Comparison of ENCODE assay signal across 10 mouse cellular contexts in the genomic region with DNA sequence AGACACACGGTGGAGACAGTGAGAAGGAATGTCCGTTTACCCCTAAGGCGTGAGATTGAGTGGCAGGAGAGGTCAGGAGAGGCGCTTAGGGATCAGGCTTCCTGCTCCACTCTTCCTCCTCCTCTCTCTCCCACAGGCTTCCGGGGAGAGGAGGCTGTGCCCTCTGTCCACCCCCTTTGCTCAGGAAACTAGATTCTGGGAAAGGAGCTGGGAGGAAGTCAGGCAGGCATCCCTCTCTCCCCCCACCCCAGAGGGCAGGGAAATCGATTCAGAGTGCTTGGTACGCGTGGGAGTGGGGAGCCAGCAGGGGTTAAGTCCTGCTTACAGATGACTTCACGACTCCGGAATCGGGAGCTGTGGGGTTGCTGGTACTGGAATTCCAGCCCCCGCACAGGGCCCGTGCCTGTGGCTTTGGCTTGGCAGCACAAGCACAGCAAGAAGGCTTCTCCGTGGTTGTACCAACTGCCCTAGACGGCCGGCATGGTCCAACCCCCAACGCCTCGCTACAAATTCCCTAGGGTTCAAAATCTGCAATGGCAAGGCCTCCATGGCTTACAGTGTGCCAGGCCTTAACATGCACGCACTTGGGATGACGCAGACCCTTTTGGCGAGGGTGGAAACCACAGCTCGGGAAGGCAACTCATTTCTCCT. TPM values are rescaled to one million over a fixed set of nuclear protein-coding genes. Genes with fewer than 3 reads are reported as not detected.
DNase-seq lines count a peak whose midpoint lies in the region; ATAC-seq and TF ChIP-seq lines count a peak whose summit lies in the region.
"Had no signal": no experiment of that assay in that cellular context is flagged by ENCODE, and none has a peak within 500 bp of the region (broad histone marks: within the 10 kb centered on the region; RNA-seq: fewer than 3 reads in every experiment).

No protein-coding gene starts in this region.

- H3K9me3 ChIP-seq in embryonic facial prominence, embryonic 15.5 days (replicated peaks): no peaks in the 10 kb centered on the region
- no peaks in the 10 kb centered on the region for H3K9me3 ChIP-seq in intestine, postnatal 0 days (ENCODE audit: control insufficient read depth)
- H3K9me3 ChIP-seq in liver, postnatal 0 days (ENCODE audit: low read length): no peaks in the 10 kb centered on the region

- no peaks in the 10 kb centered on the region for H3K27me3 ChIP-seq in embryonic facial prominence, embryonic 15.5 days
- H3K27me3 ChIP-seq in intestine, postnatal 0 days (replicated peaks; ENCODE audit: control insufficient read depth, insufficient read depth, low read length): no peaks in the 10 kb centered on the region
- no peaks in the 10 kb centered on the region for H3K27me3 ChIP-seq in liver, postnatal 0 days (ENCODE audit: insufficient read depth, low read length)

- 0 out of 2 replicates have a peak, but pooled peaks have one; percentile 4 for TF ChIP-seq CTCF in intestine, postnatal 0 days (IDR thresholded peaks at IDR 0.05; ENCODE audit: low read depth)
- no peak for TF ChIP-seq CTCF in liver, postnatal 0 days (IDR thresholded peaks at IDR 0.05; ENCODE audit: low read depth)

- peak overlapping the region; percentile 9 for H3K4me3 ChIP-seq in embryonic facial prominence, embryonic 15.5 days (replicated peaks)
- H3K4me3 ChIP-seq in intestine, postnatal 0 days (ENCODE audit: low read depth, low read length): 0 out of 2 replicates have a peak overlapping the region, but pooled peaks have one; percentile 26
- H3K4me3 ChIP-seq in liver, postnatal 0 days (ENCODE audit: low read depth, low read length): peak overlapping the region; percentile 23; the same call in 1 of the 2 replicates
- H3K4me3 ChIP-seq: erythroblast, embryonic 14.5 days had no signal

- 11% methylated on average over 22 of the region's 22 CpGs for WGBS in embryonic facial prominence, embryonic 15.5 days
- 15% methylated on average over 22 of the region's 22 CpGs for WGBS in intestine, postnatal 0 days
- WGBS in liver, postnatal 0 days (ENCODE audit: insufficient replicate concordance): 26% methylated on average over 22 of the region's 22 CpGs

- H3K9ac ChIP-seq in embryonic facial prominence, embryonic 15.5 days: no peak overlapping the region
- H3K9ac ChIP-seq in intestine, postnatal 0 days (ENCODE audit: low read depth, low read length): peak overlapping the region; percentile 55
- peak overlapping the region; percentile 48 for H3K9ac ChIP-seq in liver, postnatal 0 days (replicated peaks)

- peak overlapping the region; percentile 39 for H3K4me2 ChIP-seq in embryonic facial prominence, embryonic 15.5 days (replicated peaks)
- H3K4me2 ChIP-seq in intestine, postnatal 0 days (replicated peaks; ENCODE audit: low read depth): peak overlapping the region; percentile 60
- H3K4me2 ChIP-seq in liver, postnatal 0 days (ENCODE audit: low read depth, low read length): peak overlapping the region; percentile 63

- peak; percentile 74 for DNase-seq in adrenal gland, postnatal 10 days
- DNase-seq in adrenal gland, adult 18-20 months (ENCODE audit: low spot score in 2 of 2): no peak
- DNase-seq in liver, postnatal 0 days: no peak
- DNase-seq in thymus, postnatal 25 days: no peak
- DNase-seq in right cerebral cortex, postnatal 25 days: no peak

- no peak for TF ChIP-seq EP300 in liver, postnatal 0 days (IDR thresholded peaks at IDR 0.05; ENCODE audit: low read depth)

- H3K27ac ChIP-seq in embryonic facial prominence, embryonic 15.5 days (replicated peaks): peak overlapping the region; percentile 84
- H3K27ac ChIP-seq in intestine, postnatal 0 days (ENCODE audit: low read depth, low read length): peak overlapping the region; percentile 91
- H3K27ac ChIP-seq in liver, postnatal 0 days (ENCODE audit: low read depth): peak overlapping the region; percentile 70

- peaks cover 17% of the 10 kb centered on the region for H3K36me3 ChIP-seq in embryonic facial prominence, embryonic 15.5 days
- H3K36me3 ChIP-seq in intestine, postnatal 0 days (ENCODE audit: control insufficient read depth, insufficient read depth): peaks cover 28% of the 10 kb centered on the region
- peaks cover 27% of the 10 kb centered on the region for H3K36me3 ChIP-seq in liver, postnatal 0 days (replicated peaks; ENCODE audit: insufficient read depth, low read length)

- peak; percentile 61; the same call in 1 of the 2 replicates for ATAC-seq in embryonic facial prominence, embryonic 15.5 days (ENCODE audit: insufficient number of reproducible peaks, low FRiP score, low TSS enrichment, low read depth)
- ATAC-seq in intestine, postnatal 0 days: no peak
- ATAC-seq in liver, postnatal 0 days: peak; percentile 6; the same call in 1 of the 2 replicates
- no peak for ATAC-seq in megakaryocyte progenitor cell, adult 5-6 weeks (replicated peaks; ENCODE audit: poor library complexity)

- H3K4me1 ChIP-seq in embryonic facial prominence, embryonic 15.5 days: peaks cover 75% of the 10 kb centered on the region
- H3K4me1 ChIP-seq in intestine, postnatal 0 days (replicated peaks; ENCODE audit: control insufficient read depth, insufficient read depth, low read length): peaks cover 49% of the 10 kb centered on the region
- H3K4me1 ChIP-seq in liver, postnatal 0 days (ENCODE audit: insufficient read depth): peaks cover 28% of the 10 kb centered on the region

RNA-seq across cellular contexts. Expression of gene Sdc4, which starts 11.0 kb away (rescaled TPM):
- total RNA-seq in adrenal gland, postnatal 10 days (2021): 100 to 1,000 TPM; 101 to 246 TPM
- total RNA-seq in adrenal gland, adult 18-20 months (2021): 100 to 1,000 TPM; 133 to 150 TPM
- 113 and 114 TPM in 2 replicates for polyA plus RNA-seq in embryonic facial prominence, embryonic 15.5 days (2015; fragmentation: Nextera tagmentation; extraction: Ambion mirVana)
- polyA plus RNA-seq in intestine, postnatal 0 days (2015; fragmentation: Nextera tagmentation; extraction: Ambion mirVana): 92.0 and 103 TPM in 2 replicates
- polyA plus RNA-seq in liver, postnatal 0 days (2015; fragmentation: Nextera tagmentation; extraction: Ambion mirVana): 194 and 208 TPM in 2 replicates
- not detected in 2 replicates for total RNA-seq in megakaryocyte progenitor cell, adult 5-6 weeks (2015)
- total RNA-seq in megakaryocyte progenitor cell, adult 5-6 weeks (2017): 0.41 TPM in 1 of 2 replicates, not detected in the other

RNA-seq across cellular contexts. Expression of gene Sys1, which starts 24.1 kb away (rescaled TPM):
- total RNA-seq in adrenal gland, postnatal 10 days (2021): 10 to 100 TPM; 31.7 to 34.5 TPM
- 10 to 100 TPM; 28.7 to 33.3 TPM for total RNA-seq in adrenal gland, adult 18-20 months (2021)
- 66.3 and 67.8 TPM in 2 replicates for polyA plus RNA-seq in embryonic facial prominence, embryonic 15.5 days (2015; fragmentation: Nextera tagmentation; extraction: Ambion mirVana)
- polyA plus RNA-seq in intestine, postnatal 0 days (2015; fragmentation: Nextera tagmentation; extraction: Ambion mirVana): 58.7 and 62.3 TPM in 2 replicates
- polyA plus RNA-seq in liver, postnatal 0 days (2015; fragmentation: Nextera tagmentation; extraction: Ambion mirVana): 43.5 and 46.2 TPM in 2 replicates
- 39.1 and 39.5 TPM in 2 replicates for total RNA-seq in megakaryocyte progenitor cell, adult 5-6 weeks (2015)
- total RNA-seq in megakaryocyte progenitor cell, adult 5-6 weeks (2017): 11.2 and 20.0 TPM in 2 replicates

RNA-seq across cellular contexts. Expression of gene Matn4, which starts 27.7 kb away (rescaled TPM):
- 1 to 10 TPM; 2.3 to 2.7 TPM for total RNA-seq in adrenal gland, postnatal 10 days (2021)
- 1 to 10 TPM in 1 of 2 experiments, under 1 TPM in 1; 0.76 to 1.7 TPM for total RNA-seq in adrenal gland, adult 18-20 months (2021)
- 33.4 and 58.2 TPM in 2 replicates for polyA plus RNA-seq in embryonic facial prominence, embryonic 15.5 days (2015; fragmentation: Nextera tagmentation; extraction: Ambion mirVana)
- 1.9 and 2.4 TPM in 2 replicates for polyA plus RNA-seq in intestine, postnatal 0 days (2015; fragmentation: Nextera tagmentation; extraction: Ambion mirVana)
- polyA plus RNA-seq in liver, postnatal 0 days (2015; fragmentation: Nextera tagmentation; extraction: Ambion mirVana): 0.18 and 0.25 TPM in 2 replicates
- not detected in 2 replicates for total RNA-seq in megakaryocyte progenitor cell, adult 5-6 weeks (2015)
- not detected in 2 replicates for total RNA-seq in megakaryocyte progenitor cell, adult 5-6 weeks (2017)
- total RNA-seq: neutrophil, adult 5-6 weeks had no signal
- polyA plus RNA-seq: erythroblast, embryonic 14.5 days had no signal

RNA-seq across cellular contexts. Expression of gene Gm20458, which starts 28.1 kb away (rescaled TPM):
- total RNA-seq in adrenal gland, postnatal 10 days (2021): 1 to 10 TPM; 2.5 to 4.8 TPM
- total RNA-seq in adrenal gland, adult 18-20 months (2021): 1 to 10 TPM in 1 of 2 experiments, not detected in 1; 5.7 TPM
- polyA plus RNA-seq in embryonic facial prominence, embryonic 15.5 days (2015; fragmentation: Nextera tagmentation; extraction: Ambion mirVana): 12.2 and 12.5 TPM in 2 replicates
- 21.4 and 29.1 TPM in 2 replicates for polyA plus RNA-seq in intestine, postnatal 0 days (2015; fragmentation: Nextera tagmentation; extraction: Ambion mirVana)
- polyA plus RNA-seq in liver, postnatal 0 days (2015; fragmentation: Nextera tagmentation; extraction: Ambion mirVana): 5.8 and 6.1 TPM in 2 replicates
- not detected in 2 replicates for total RNA-seq in megakaryocyte progenitor cell, adult 5-6 weeks (2015)
- total RNA-seq in megakaryocyte progenitor cell, adult 5-6 weeks (2017): not detected in 2 replicates
- total RNA-seq: neutrophil, adult 5-6 weeks had no signal
- polyA plus RNA-seq: erythroblast, embryonic 14.5 days had no signal

RNA-seq across cellular contexts. Expression of gene Rbpjl, which starts 29.7 kb away (rescaled TPM):
- under 1 TPM in 1 of 2 experiments, not detected in 1; 0.15 TPM for total RNA-seq in adrenal gland, postnatal 10 days (2021)
- not detected for total RNA-seq in adrenal gland, adult 18-20 months (2021)
- 0.50 and 0.98 TPM in 2 replicates for polyA plus RNA-seq in embryonic facial prominence, embryonic 15.5 days (2015; fragmentation: Nextera tagmentation; extraction: Ambion mirVana)
- polyA plus RNA-seq in intestine, postnatal 0 days (2015; fragmentation: Nextera tagmentation; extraction: Ambion mirVana): 0.12 and 0.16 TPM in 2 replicates
- polyA plus RNA-seq in liver, postnatal 0 days (2015; fragmentation: Nextera tagmentation; extraction: Ambion mirVana): not detected in 2 replicates
- total RNA-seq in megakaryocyte progenitor cell, adult 5-6 weeks (2015): not detected in 2 replicates
- total RNA-seq in megakaryocyte progenitor cell, adult 5-6 weeks (2017): not detected in 2 replicates
- polyA plus RNA-seq: erythroblast, embryonic 14.5 days had no signal

Comparison
In these comparisons a context has a peak if more than half of its experiments do, and no peak if none do; other contexts are left out.
1. ATAC-seq: peak in embryonic facial prominence, embryonic 15.5 days (single experiment) and liver, postnatal 0 days (single experiment); none in intestine, postnatal 0 days (single experiment) and megakaryocyte progenitor cell, adult 5-6 weeks (single experiment).
2. RNA of gene Sdc4, which starts 11.0 kb away (total RNA-seq): 101 to 246 TPM in adrenal gland, postnatal 10 days and 133 to 150 TPM in adrenal gland, adult 18-20 months; 0.41 TPM in megakaryocyte progenitor cell, adult 5-6 weeks; every median in the first group is over 10 times any median in the second.
3. Peak in every context shown above with its lines, with median percentiles within 50 percentile points of each other: H3K27ac ChIP-seq, H3K4me2 ChIP-seq and H3K4me3 ChIP-seq.